Mouse (Mus musculus) hindbrain, embryonic 11.5 days (tissue): ENCODE measurements around the gene Hivep3. TPM values are rescaled to one million over a fixed set of nuclear protein-coding genes. Genes with fewer than 3 reads are reported as not detected.

Experiments used
- ATAC-seq: fragments of 200-750 bp; cut with Nextera tagmentation; 2 replicates; pipeline ENCODE4 v1.8.0; 2017; ENCODE audit warnings: mild to moderate bottlenecking, moderate TSS enrichment, moderate library complexity; ENCODE audit not compliant: low FRiP score
- DNase-seq: peaks from one replicate; pipeline ENCODE4 v3.0.0-alpha.2; 2015; ENCODE audit warnings: low spot score
- H3K27ac ChIP-seq: fragments of 300-500 bp; sonication (generic); 2 replicates; pipeline ENCODE4 v1.5.1; 2014; ENCODE audit warnings: mild to moderate bottlenecking, low read depth, low read length
- H3K27me3 ChIP-seq: fragments of 300-500 bp; sonication (generic); 2 replicates; pipeline ENCODE4 v1.6.1; 2014; ENCODE audit warnings: mild to moderate bottlenecking, low read length, moderate library complexity, mixed read lengths; ENCODE audit not compliant: control insufficient read depth, insufficient read depth
- H3K36me3 ChIP-seq: fragments of 300-500 bp; sonication (generic); 2 replicates; pipeline ENCODE4 v1.6.1; 2014; ENCODE audit warnings: mild to moderate bottlenecking, low read length, moderate library complexity, mixed read lengths; ENCODE audit not compliant: control insufficient read depth, insufficient read depth
- H3K4me1 ChIP-seq: fragments of 300-500 bp; sonication (generic); replicated peaks from 2 replicates; pipeline ENCODE4 v1.6.1; 2014; ENCODE audit warnings: low read length, mixed read lengths; ENCODE audit not compliant: control insufficient read depth, insufficient read depth
- H3K4me2 ChIP-seq: fragments of 300-500 bp; sonication (generic); replicated peaks from 2 replicates; pipeline ENCODE4 v1.6.1; 2014; ENCODE audit warnings: mild to moderate bottlenecking, low read depth, low read length
- H3K4me3 ChIP-seq: fragments of 300-500 bp; sonication (generic); 2 replicates; pipeline ENCODE4 v1.5.1; 2014; ENCODE audit warnings: low read depth, low read length
- H3K9ac ChIP-seq: fragments of 300-500 bp; sonication (generic); 2 replicates; pipeline ENCODE4 v1.6.1; 2014; ENCODE audit warnings: low read depth, low read length
- H3K9me3 ChIP-seq: fragments of 300-500 bp; sonication (generic); 2 replicates; pipeline ENCODE4 v1.6.1; 2016; ENCODE audit warnings: low read length; ENCODE audit not compliant: control insufficient read depth
- WGBS: fragments of 180-500 bp; shearing (Covaris S2); extraction: QIAGEN DNeasy Blood & Tissue Kit; methylation state at CpG from one replicate; pipeline ENCODE4 v1.1.7; 2014; 5-methylcytosine and 5-hydroxymethylcytosine counted together
- polyA plus RNA-seq: library from polyadenylated mRNA; unstranded; fragments of >200 nt; fragmentation: Nextera tagmentation; extraction: Ambion mirVana; gene quantifications from 2 replicates; pipeline ENCODE4 v1.2.1, GENCODE M21; 2014

Hivep3 gene
- polyA plus RNA-seq, 1 experiment from 2014 or later = 1.8 TPM

GRCm38 (mm10) chr4:119946224-119946887 lies 212.8 kb downstream of the Hivep3 start:
- Histone ChIP-seq H3K27me3 (no peaks in the 10 kb centered on the region), H3K4me1 (no peaks in the 10 kb centered on the region), H3K4me3 (no peak overlapping the region), H3K4me2 (no peak overlapping the region), H3K9me3 (no peaks in the 10 kb centered on the region), H3K9ac (no peak overlapping the region), H3K27ac (no peak overlapping the region), H3K36me3 (no peaks in the 10 kb centered on the region)
- ATAC-seq = no peak
- 55% methylated on average over 3 of the region's 3 CpGs for WGBS
- no peak for DNase-seq

GRCm38 (mm10) chr4:119947232-119948162 lies 213.9 kb downstream of the Hivep3 start:
- Histone ChIP-seq H3K4me3 (no peak overlapping the region), H3K4me1 (no peaks in the 10 kb centered on the region), H3K36me3 (no peaks in the 10 kb centered on the region), H3K4me2 (no peak overlapping the region), H3K9me3 (no peaks in the 10 kb centered on the region), H3K27ac (no peak overlapping the region), H3K27me3 (no peaks in the 10 kb centered on the region), H3K9ac (no peak overlapping the region)
- DNase-seq = no peak
- ATAC-seq = no peak
- 76% methylated on average over 12 of the region's 12 CpGs for WGBS

GRCm38 (mm10) chr4:119948406-119948805 lies 214.8 kb downstream of the Hivep3 start:
- Histone ChIP-seq H3K27ac (no peak overlapping the region), H3K4me1 (no peaks in the 10 kb centered on the region), H3K4me3 (no peak overlapping the region), H3K4me2 (no peak overlapping the region), H3K27me3 (no peaks in the 10 kb centered on the region), H3K36me3 (no peaks in the 10 kb centered on the region), H3K9me3 (no peaks in the 10 kb centered on the region), H3K9ac (no peak overlapping the region)
- 83% methylated on average over 6 of the region's 6 CpGs for WGBS
- ATAC-seq = no peak
- no peak for DNase-seq

- whole genome bisulfite sequencing = 84% methylated on average over 12 of the region's 12 CpGs
- DNase-seq (no peak), ATAC-seq (no peak)
- no peaks in the 10 kb centered on the region for H3K27me3 ChIP-seq
- H3K4me2 ChIP-seq = no peak overlapping the region
- H3K27ac ChIP-seq = no peak overlapping the region
- no peaks in the 10 kb centered on the region for H3K9me3 ChIP-seq
- H3K4me3 ChIP-seq = no peak overlapping the region
- no peak overlapping the region for H3K9ac ChIP-seq
- H3K36me3 ChIP-seq = no peaks in the 10 kb centered on the region
- no peaks in the 10 kb centered on the region for H3K4me1 ChIP-seq
Measured at GRCm38 (mm10) chr4:119948922-119949614, 215.5 kb downstream of the Hivep3 start.

GRCm38 (mm10) chr4:119950181-119950580 lies 216.6 kb downstream of the Hivep3 start:
- no peaks in the 10 kb centered on the region for H3K36me3 ChIP-seq
- no peak overlapping the region for H3K27ac ChIP-seq
- H3K27me3 ChIP-seq = no peaks in the 10 kb centered on the region
- no peak overlapping the region for H3K4me3 ChIP-seq
- no peak overlapping the region for H3K9ac ChIP-seq
- H3K4me2 ChIP-seq = no peak overlapping the region
- ATAC-seq (no peak), DNase-seq (no peak)
- WGBS = 76% methylated on average over 5 of the region's 5 CpGs
- no peaks in the 10 kb centered on the region for H3K4me1 ChIP-seq
- no peaks in the 10 kb centered on the region for H3K9me3 ChIP-seq

GRCm38 (mm10) chr4:119951081-119951480 lies 217.5 kb downstream of the Hivep3 start:
- no peak for DNase-seq
- H3K4me3 ChIP-seq = no peak overlapping the region

GRCm38 (mm10) chr4:119955008-119955407 lies 221.4 kb downstream of the Hivep3 start:
- WGBS = 92% methylated on average over 7 of the region's 7 CpGs
- H3K4me1 ChIP-seq = no peaks in the 10 kb centered on the region
- no peaks in the 10 kb centered on the region for H3K9me3 ChIP-seq
- H3K4me2 ChIP-seq = no peak overlapping the region
- DNase-seq (no peak), ATAC-seq (no peak)
- no peak overlapping the region for H3K9ac ChIP-seq
- no peaks in the 10 kb centered on the region for H3K36me3 ChIP-seq
- no peak overlapping the region for H3K27ac ChIP-seq
- H3K27me3 ChIP-seq = no peaks in the 10 kb centered on the region
- H3K4me3 ChIP-seq = no peak overlapping the region

More at GRCm38 (mm10) chr4:119951081-119951480, 217.5 kb downstream of the Hivep3 start:
- no peaks in the 10 kb centered on the region for H3K36me3 ChIP-seq
- no peaks in the 10 kb centered on the region for H3K4me1 ChIP-seq
- no peak overlapping the region for H3K4me2 ChIP-seq
- no peak for ATAC-seq
- H3K9ac ChIP-seq = no peak overlapping the region
- H3K9me3 ChIP-seq = no peaks in the 10 kb centered on the region
- 82% methylated on average over 1 of the region's 1 CpGs for WGBS
- H3K27ac ChIP-seq = no peak overlapping the region
- H3K27me3 ChIP-seq = no peaks in the 10 kb centered on the region

GRCm38 (mm10) chr4:119957970-119958369 lies 224.4 kb downstream of the Hivep3 start:
- Histone ChIP-seq H3K4me1 (no peaks in the 10 kb centered on the region), H3K27ac (no peak overlapping the region), H3K4me3 (no peak overlapping the region), H3K36me3 (no peaks in the 10 kb centered on the region), H3K9ac (no peak overlapping the region), H3K9me3 (no peaks in the 10 kb centered on the region), H3K4me2 (no peak overlapping the region), H3K27me3 (no peaks in the 10 kb centered on the region)
- 93% methylated on average over 2 of the region's 2 CpGs for WGBS
- no peak for ATAC-seq
- DNase-seq = no peak
